8 mouse cellular contexts compared by ENCODE assay signal in the genomic region with DNA sequence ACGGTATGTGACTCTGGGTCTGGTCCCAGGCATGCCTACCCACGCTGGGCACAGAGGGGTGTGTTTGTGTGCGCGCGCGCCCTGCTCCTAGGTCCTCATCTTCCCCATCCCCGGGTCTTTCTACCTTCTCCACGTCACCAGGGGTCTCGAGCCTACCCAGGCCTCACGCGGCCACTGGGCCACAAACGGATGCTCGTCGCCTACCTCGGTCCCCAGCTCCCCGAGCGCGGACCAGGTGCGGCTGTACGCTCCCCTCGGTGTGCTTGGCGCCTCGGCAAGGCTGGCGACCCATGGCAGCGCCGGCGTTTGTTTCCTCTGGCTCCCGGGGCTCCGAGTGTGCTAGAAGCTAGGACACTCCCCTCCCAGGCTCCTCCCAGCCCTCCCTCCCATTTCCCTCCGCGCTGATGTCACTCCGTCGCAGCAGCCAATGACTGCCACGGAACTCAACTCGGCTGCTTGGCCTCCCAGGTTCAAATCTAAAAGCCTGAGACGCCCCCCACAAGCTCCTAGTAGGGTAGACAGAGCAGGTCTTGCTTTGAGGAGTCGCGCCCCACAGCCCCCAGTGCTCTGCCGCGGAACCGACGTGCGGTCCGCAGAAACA. TPM values are rescaled to one million over a fixed set of nuclear protein-coding genes. Genes with fewer than 3 reads are reported as not detected.
DNase-seq lines count a peak whose midpoint lies in the region; ATAC-seq and TF ChIP-seq lines count a peak whose summit lies in the region.

A gene (minus strand): TSS at position 398 of the 601 bp plus-strand sequence.

- peak within 1 kb of the TSS; percentile 51 for H3K4me3 ChIP-seq in cerebellum, adult 2 months (replicated peaks; ENCODE audit: insufficient read depth, low read depth, low read length)
- H3K4me3 ChIP-seq in forebrain, postnatal 0 days (ENCODE audit: low read depth, low read length), result peak within 1 kb of the TSS; percentile 96
- H3K4me3 ChIP-seq in layer of hippocampus, adult 2 months, result peak within 1 kb of the TSS; percentile 80
- peak within 1 kb of the TSS; percentile 89 for H3K4me3 ChIP-seq in lung, embryonic 14.5 days (ENCODE audit: low read depth, low read length)

- ATAC-seq in forebrain, postnatal 0 days, result peak; percentile 93
- ATAC-seq in lung, embryonic 14.5 days (ENCODE audit: insufficient read depth), result peak; percentile 80
- ATAC-seq in neutrophil, adult 5-6 weeks (ENCODE audit: extremely low read depth, insufficient number of reproducible peaks, low FRiP score, poor library complexity, severe bottlenecking), result peak; percentile 86

- H3K4me2 ChIP-seq in forebrain, postnatal 0 days (ENCODE audit: low read depth), result peak within 1 kb of the TSS; percentile 85
- H3K4me2 ChIP-seq in lung, embryonic 14.5 days, result peak within 1 kb of the TSS; percentile 91

- intact Hi-C loops in heart, postnatal 36 days (cut with DNase I), result loop anchor here (1.0 to 2.0 kb wide), 4 partner anchors 27 to 102 kb away; a partner anchor contains a TSS

- TF ChIP-seq POLR2A in cerebellum, adult 2 months (IDR thresholded peaks at IDR 0.05; ENCODE audit: borderline replicate concordance, insufficient read depth, low read length), result no peak

- TF ChIP-seq CTCF in cerebellum, adult 2 months (IDR thresholded peaks at IDR 0.05; ENCODE audit: borderline replicate concordance, insufficient read depth, low read depth, low read length), result no peak
- TF ChIP-seq CTCF in forebrain, postnatal 0 days (IDR thresholded peaks at IDR 0.05; ENCODE audit: low read depth), result no peak; the same call in 1 of the 2 replicates
- no peak for TF ChIP-seq CTCF in layer of hippocampus, adult 2 months (conservative IDR thresholded peaks at IDR 0.05)
- no peak for TF ChIP-seq CTCF in lung, embryonic 14.5 days (IDR thresholded peaks at IDR 0.05; ENCODE audit: low read depth)

- WGBS in cerebellum, adult 2 months, result under 1% methylated on average over 44 of the region's 44 CpGs
- WGBS in forebrain, postnatal 0 days, result 2% methylated on average over 44 of the region's 44 CpGs
- under 1% methylated on average over 44 of the region's 44 CpGs for WGBS in lung, embryonic 14.5 days

- DNase-seq in MEL-GATA-1-ER (ENCODE audit: extremely low read depth, low read depth), result peak; percentile 95
- peak; percentile 58 to 67 for DNase-seq in cerebellum, adult 2 months
- DNase-seq in forebrain, postnatal 0 days, result peak; percentile 95
- DNase-seq in heart, postnatal 36 days, result peak; percentile 84 to 85
- DNase-seq in layer of hippocampus, adult 2 months (ENCODE audit: low spot score in 2 of 2), result peak; percentile 76 to 79
- peak; percentile 97 for DNase-seq in lung, embryonic 14.5 days
- DNase-seq in testis, postnatal 14 days (ENCODE audit: low spot score), result peak; percentile 83

- H3K9ac ChIP-seq in forebrain, postnatal 0 days, result peak within 1 kb of the TSS; percentile 93
- H3K9ac ChIP-seq in lung, embryonic 14.5 days, result peak within 1 kb of the TSS; percentile 93

- H3K9me3 ChIP-seq in forebrain, postnatal 0 days (ENCODE audit: low read length), result no peaks in the 10 kb centered on the region
- H3K9me3 ChIP-seq in lung, embryonic 14.5 days (ENCODE audit: low read depth, low read length), result no peaks in the 10 kb centered on the region

- 0 out of 2 replicates have a peak, but pooled peaks cover 4% of the 10 kb centered on the region for H3K36me3 ChIP-seq in forebrain, postnatal 0 days (ENCODE audit: insufficient read depth)
- peaks cover 10% of the 10 kb centered on the region for H3K36me3 ChIP-seq in lung, embryonic 14.5 days (ENCODE audit: insufficient read depth)

- no peaks in the 10 kb centered on the region for H3K27me3 ChIP-seq in cerebellum, adult 2 months (ENCODE audit: control insufficient read depth, insufficient read depth, low read length)
- H3K27me3 ChIP-seq in forebrain, postnatal 0 days (ENCODE audit: insufficient read depth, low read length), result no peaks in the 10 kb centered on the region
- no peaks in the 10 kb centered on the region for H3K27me3 ChIP-seq in lung, embryonic 14.5 days (ENCODE audit: insufficient read depth, low read length)

- no peaks in the 10 kb centered on the region for H3K4me1 ChIP-seq in cerebellum, adult 2 months (ENCODE audit: control insufficient read depth, insufficient read depth, low read length)
- peaks cover 21% of the 10 kb centered on the region for H3K4me1 ChIP-seq in forebrain, postnatal 0 days (ENCODE audit: insufficient read depth)
- H3K4me1 ChIP-seq in lung, embryonic 14.5 days (ENCODE audit: insufficient read depth), result peaks cover 15% of the 10 kb centered on the region

- H3K27ac ChIP-seq in cerebellum, adult 2 months (ENCODE audit: insufficient read depth, low read length), result peak within 1 kb of the TSS; percentile 2; the same call in 1 of the 2 replicates
- peak within 1 kb of the TSS; percentile 94 for H3K27ac ChIP-seq in forebrain, postnatal 0 days (ENCODE audit: low read depth, low read length)
- H3K27ac ChIP-seq in layer of hippocampus, adult 2 months, result peak within 1 kb of the TSS; percentile 98
- peak within 1 kb of the TSS; percentile 98 for H3K27ac ChIP-seq in lung, embryonic 14.5 days (ENCODE audit: low read depth)

RNA-seq across cellular contexts. Expression of the gene that starts here (rescaled TPM):
- polyA plus RNA-seq in cerebellum, adult 2 months (2012; rRNA removed), result 73.8 and 77.5 TPM in 2 replicates
- 86.6 and 102 TPM in 2 replicates for total RNA-seq in forebrain, postnatal 0 days (2014; rRNA removed)
- polyA plus RNA-seq in forebrain, postnatal 0 days (2015; fragmentation: Nextera tagmentation; extraction: Ambion mirVana), result 75.4 and 81.0 TPM in 2 replicates
- 10 to 100 TPM; 16.5 to 20.5 TPM for total RNA-seq in heart, postnatal 36 days (2021)
- total RNA-seq in layer of hippocampus, adult 2 months (2021), result 10 to 100 TPM; 30.5 to 35.2 TPM
- polyA plus RNA-seq in lung, embryonic 14.5 days (2014; fragmentation: Nextera tagmentation; extraction: Ambion mirVana), result 86.6 and 86.9 TPM in 2 replicates
- 14.5 and 17.9 TPM in 2 replicates for total RNA-seq in neutrophil, adult 5-6 weeks (2017)

Comparison
In these comparisons a context has a peak if more than half of its experiments do, and no peak if none do; other contexts are left out.
1. Peak in every context shown above with its lines: DNase-seq, ATAC-seq, H3K4me3 ChIP-seq and H3K27ac ChIP-seq.
2. H3K27ac ChIP-seq: peak in every context shown above with its lines; median percentile 98 in layer of hippocampus, adult 2 months; 98 in lung, embryonic 14.5 days; 94 in forebrain, postnatal 0 days; 2 in cerebellum, adult 2 months.